Mouse (Mus musculus) forebrain, embryonic 13.5 days (tissue): ENCODE measurements at regions not wholly inside any gene's neighbourhood (a gene's known extent, or its start where the extent isn't known, plus 50 kb on each side); places are given as distances from the start of the nearest gene placed in this dataset.
A peak's percentile ranks its signal among the peaks of the same experiment; 100 is the strongest.

Source experiments
- ATAC-seq: fragments of 200-750 bp; cut with Nextera tagmentation; 2 replicates; pipeline ENCODE4 v1.8.0; 2017
- H3K27ac ChIP-seq: fragments of 300-500 bp; sonication (generic); 2 replicates; pipeline ENCODE4 v1.5.1; 2015; ENCODE audit warnings: inconsistent platforms, mild to moderate bottlenecking, moderate library complexity
- H3K27me3 ChIP-seq: fragments of 300-500 bp; sonication (generic); 2 replicates; pipeline ENCODE4 v1.6.1; 2015; ENCODE audit warnings: mild to moderate bottlenecking, inconsistent platforms
- H3K36me3 ChIP-seq: fragments of 300-500 bp; sonication (generic); 2 replicates; pipeline ENCODE4 v1.6.1; 2015; ENCODE audit warnings: mild to moderate bottlenecking, inconsistent platforms; ENCODE audit not compliant: poor library complexity, severe bottlenecking
- H3K4me1 ChIP-seq: fragments of 300-500 bp; sonication (generic); 2 replicates; pipeline ENCODE4 v1.6.1; 2015; ENCODE audit warnings: inconsistent platforms
- H3K4me2 ChIP-seq: fragments of 300-500 bp; sonication (generic); 2 replicates; pipeline ENCODE4 v1.6.1; 2015; ENCODE audit warnings: inconsistent platforms, mild to moderate bottlenecking, moderate library complexity
- H3K4me3 ChIP-seq: fragments of 300-500 bp; sonication (generic); 2 replicates; pipeline ENCODE4 v1.5.1; 2015; ENCODE audit warnings: mild to moderate bottlenecking, inconsistent platforms
- H3K9ac ChIP-seq: fragments of 300-500 bp; sonication (generic); 2 replicates; pipeline ENCODE4 v1.6.1; 2015; ENCODE audit warnings: mild to moderate bottlenecking, inconsistent platforms
- H3K9me3 ChIP-seq: fragments of 300-500 bp; sonication (generic); replicated peaks from 2 replicates; pipeline ENCODE4 v1.6.1; 2016; ENCODE audit warnings: inconsistent platforms
- WGBS: fragments of 180-500 bp; shearing (Covaris S2); methylation state at CpG from one replicate; pipeline ENCODE4 v1.1.7; 2015; 5-methylcytosine and 5-hydroxymethylcytosine counted together

GRCm38 (mm10) chr10:66351036-66351435, 744.9 kb upstream of the Jmjd1c start:
- Histone ChIP-seq H3K36me3 (no peaks in the 10 kb centered on the region), H3K27me3 (no peaks in the 10 kb centered on the region), H3K4me2 (no peak overlapping the region), H3K4me3 (no peak overlapping the region), H3K9me3 (no peaks in the 10 kb centered on the region), H3K4me1 (0 out of 2 replicates have a peak, but pooled peaks cover 3% of the 10 kb centered on the region), H3K9ac (no peak overlapping the region), H3K27ac (no peak overlapping the region)
- no peak for ATAC-seq
- 83% methylated on average over 1 of the region's 1 CpGs for WGBS

- Histone ChIP-seq H3K27me3 (no peaks in the 10 kb centered on the region), H3K9ac (no peak overlapping the region), H3K4me3 (no peak overlapping the region), H3K4me1 (peaks cover 7% of the 10 kb centered on the region; the same call in 1 of the 2 replicates), H3K36me3 (no peaks in the 10 kb centered on the region), H3K4me2 (no peak overlapping the region), H3K9me3 (no peaks in the 10 kb centered on the region), H3K27ac (no peak overlapping the region)
- ATAC-seq: no peak
- WGBS: 50% methylated on average over 1 of the region's 1 CpGs
These were observed 741.9 kb upstream of the Jmjd1c start for GRCm38 (mm10) chr10:66354072-66354471.

- 69% methylated on average over 2 of the region's 2 CpGs for WGBS
- no peak for ATAC-seq
- H3K9me3 ChIP-seq: no peaks in the 10 kb centered on the region
These were observed 740.9 kb upstream of the Jmjd1c start for GRCm38 (mm10) chr10:66354986-66355385.

GRCm38 (mm10) chr10:66357736-66358135, 738.2 kb upstream of the Jmjd1c start:
- no peak overlapping the region for H3K27ac ChIP-seq
- H3K27me3 ChIP-seq: no peaks in the 10 kb centered on the region
- no peak overlapping the region for H3K4me2 ChIP-seq
- H3K4me3 ChIP-seq: no peak overlapping the region
- H3K36me3 ChIP-seq: no peaks in the 10 kb centered on the region
- H3K9ac ChIP-seq: no peak overlapping the region
- peak; percentile 62; the same call in 1 of the 2 replicates for ATAC-seq
- H3K9me3 ChIP-seq: no peaks in the 10 kb centered on the region
- peaks cover 4% of the 10 kb centered on the region; the same call in 1 of the 2 replicates for H3K4me1 ChIP-seq
- WGBS: 52% methylated on average over 9 of the region's 9 CpGs

More at GRCm38 (mm10) chr10:66354986-66355385, 740.9 kb upstream of the Jmjd1c start:
- Histone ChIP-seq H3K4me1 (peaks cover 4% of the 10 kb centered on the region; the same call in 1 of the 2 replicates), H3K4me3 (no peak overlapping the region), H3K4me2 (no peak overlapping the region), H3K36me3 (no peaks in the 10 kb centered on the region), H3K27me3 (no peaks in the 10 kb centered on the region), H3K9ac (no peak overlapping the region), H3K27ac (no peak overlapping the region)

- Histone ChIP-seq H3K4me2 (no peak overlapping the region), H3K9ac (no peak overlapping the region), H3K27me3 (no peaks in the 10 kb centered on the region), H3K27ac (no peak overlapping the region), H3K4me3 (no peak overlapping the region), H3K36me3 (no peaks in the 10 kb centered on the region), H3K9me3 (peaks cover 2% of the 10 kb centered on the region; the same call in 1 of the 2 replicates), H3K4me1 (no peaks in the 10 kb centered on the region)
- ATAC-seq: no peak
- WGBS: 55% methylated on average over 3 of the region's 3 CpGs
These were observed 725.8 kb upstream of the Jmjd1c start for GRCm38 (mm10) chr10:66370096-66370495.

GRCm38 (mm10) chr10:66371756-66372155, 724.2 kb upstream of the Jmjd1c start:
- Histone ChIP-seq H3K4me2 (no peak overlapping the region), H3K9ac (no peak overlapping the region), H3K36me3 (no peaks in the 10 kb centered on the region), H3K27ac (no peak overlapping the region), H3K4me3 (no peak overlapping the region), H3K4me1 (no peaks in the 10 kb centered on the region), H3K9me3 (peaks cover 6% of the 10 kb centered on the region; the same call in 1 of the 2 replicates), H3K27me3 (no peaks in the 10 kb centered on the region)
- no peak for ATAC-seq
- 45% methylated on average over 2 of the region's 2 CpGs for WGBS
